Mouse (Mus musculus): ENCODE measurements around the gene Podn. TPM values are rescaled to one million over a fixed set of nuclear protein-coding genes. Genes with fewer than 3 reads are reported as not detected.

The Podn gene
- polyA plus RNA-seq, 1 experiment from 2014 or later = 0.10 TPM

GRCm38 (mm10) chr4:108058166-108058565 is 38.1 kb downstream of the Podn start:
- peaks cover 18% of the 10 kb centered on the region for H3K4me1 ChIP-seq
- no peak overlapping the region for H3K27ac ChIP-seq
- no peaks in the 10 kb centered on the region for H3K27me3 ChIP-seq (ENCODE audit: poor library complexity, severe bottlenecking)
- WGBS = 89% methylated on average over 10 of the region's 10 CpGs
- peaks cover 4% of the 10 kb centered on the region; the same call in 1 of the 2 replicates for H3K9me3 ChIP-seq
- H3K4me3 ChIP-seq = no peak overlapping the region
- H3K36me3 ChIP-seq (replicated peaks) = peaks cover 80% of the 10 kb centered on the region
- no peak for DNase-seq (ENCODE audit: extremely low spot score, low spot score)

GRCm38 (mm10) chr4:108057247-108057646 is 39.0 kb downstream of the Podn start:
- WGBS = 88% methylated on average over 2 of the region's 2 CpGs
- DNase-seq (ENCODE audit: extremely low spot score, low spot score) = no peak
- Histone ChIP-seq H3K9me3 (peaks cover under 1% of the 10 kb centered on the region; the same call in 1 of the 2 replicates), H3K4me3 (no peak overlapping the region), H3K36me3 (replicated peaks) (peaks cover 80% of the 10 kb centered on the region), H3K27ac (no peak overlapping the region), H3K4me1 (peaks cover 18% of the 10 kb centered on the region), H3K27me3 (ENCODE audit: poor library complexity, severe bottlenecking) (no peaks in the 10 kb centered on the region)

GRCm38 (mm10) chr4:108055873-108056272 is 40.4 kb downstream of the Podn start:
- H3K9me3 ChIP-seq = no peaks in the 10 kb centered on the region
- 91% methylated on average over 10 of the region's 10 CpGs for WGBS
- H3K36me3 ChIP-seq (replicated peaks) = peaks cover 78% of the 10 kb centered on the region
- H3K27me3 ChIP-seq (ENCODE audit: poor library complexity, severe bottlenecking) = no peaks in the 10 kb centered on the region
- no peak overlapping the region for H3K4me3 ChIP-seq
- no peak overlapping the region for H3K27ac ChIP-seq
- DNase-seq (ENCODE audit: extremely low spot score, low spot score) = no peak
- peaks cover 16% of the 10 kb centered on the region for H3K4me1 ChIP-seq

GRCm38 (mm10) chr4:108052673-108053072 is 43.6 kb downstream of the Podn start:
- no peak overlapping the region for H3K27ac ChIP-seq
- H3K27me3 ChIP-seq (ENCODE audit: poor library complexity, severe bottlenecking) = no peaks in the 10 kb centered on the region
- H3K9me3 ChIP-seq = no peaks in the 10 kb centered on the region
- H3K4me1 ChIP-seq = no peaks in the 10 kb centered on the region
- DNase-seq (ENCODE audit: extremely low spot score, low spot score) = no peak
- WGBS = 90% methylated on average over 8 of the region's 8 CpGs
- no peak overlapping the region for H3K4me3 ChIP-seq
- peaks cover 82% of the 10 kb centered on the region for H3K36me3 ChIP-seq (replicated peaks)

- Histone ChIP-seq H3K36me3 (replicated peaks) (peaks cover 87% of the 10 kb centered on the region), H3K4me1 (no peaks in the 10 kb centered on the region), H3K27me3 (ENCODE audit: poor library complexity, severe bottlenecking) (no peaks in the 10 kb centered on the region), H3K4me3 (no peak overlapping the region), H3K9me3 (no peaks in the 10 kb centered on the region), H3K27ac (no peak overlapping the region)
- no peak for DNase-seq (ENCODE audit: extremely low spot score, low spot score)
- 85% methylated on average over 10 of the region's 10 CpGs for whole genome bisulfite sequencing
Observed at GRCm38 (mm10) chr4:108051687-108052274, 44.5 kb downstream of the Podn start.

- 94% methylated on average over 8 of the region's 8 CpGs for WGBS
- no peak overlapping the region for H3K27ac ChIP-seq
- H3K4me3 ChIP-seq = no peak overlapping the region
- H3K36me3 ChIP-seq (replicated peaks) = peaks cover 72% of the 10 kb centered on the region
- H3K4me1 ChIP-seq = 0 out of 2 replicates have a peak, but pooled peaks cover 3% of the 10 kb centered on the region
- DNase-seq (ENCODE audit: extremely low spot score, low spot score) = no peak
- no peaks in the 10 kb centered on the region for H3K27me3 ChIP-seq (ENCODE audit: poor library complexity, severe bottlenecking)
- no peaks in the 10 kb centered on the region for H3K9me3 ChIP-seq
Observed at GRCm38 (mm10) chr4:108046136-108046535, 50.1 kb downstream of the Podn start.

GRCm38 (mm10) chr4:108045136-108046107 is 50.8 kb downstream of the Podn start:
- 73% methylated on average over 19 of the region's 19 CpGs for WGBS
- Histone ChIP-seq H3K27ac (no peak overlapping the region), H3K36me3 (replicated peaks) (peaks cover 68% of the 10 kb centered on the region), H3K4me3 (no peak overlapping the region), H3K27me3 (ENCODE audit: poor library complexity, severe bottlenecking) (no peaks in the 10 kb centered on the region), H3K9me3 (no peaks in the 10 kb centered on the region), H3K4me1 (peaks cover 4% of the 10 kb centered on the region; the same call in 1 of the 2 replicates)
- DNase-seq (ENCODE audit: extremely low spot score, low spot score) = no peak

GRCm38 (mm10) chr4:108037027-108037426 is 59.2 kb downstream of the Podn start:
- Histone ChIP-seq H3K36me3 (replicated peaks) (peaks cover 3% of the 10 kb centered on the region), H3K4me1 (peaks cover 17% of the 10 kb centered on the region), H3K9me3 (no peaks in the 10 kb centered on the region), H3K4me3 (no peak overlapping the region), H3K27ac (no peak overlapping the region), H3K27me3 (ENCODE audit: poor library complexity, severe bottlenecking) (peaks cover 24% of the 10 kb centered on the region)
- 81% methylated on average over 8 of the region's 8 CpGs for WGBS
- no peak for DNase-seq (ENCODE audit: extremely low spot score, low spot score)

GRCm38 (mm10) chr4:108033041-108033764 is 63.0 kb downstream of the Podn start:
- H3K9me3 ChIP-seq = no peaks in the 10 kb centered on the region
- 87% methylated on average over 8 of the region's 8 CpGs for WGBS
- no peak for DNase-seq (ENCODE audit: extremely low spot score, low spot score)
- H3K27ac ChIP-seq = no peak overlapping the region
- H3K27me3 ChIP-seq (ENCODE audit: poor library complexity, severe bottlenecking) = peaks cover 62% of the 10 kb centered on the region
- H3K4me1 ChIP-seq = peaks cover 25% of the 10 kb centered on the region
- no peaks in the 10 kb centered on the region for H3K36me3 ChIP-seq (replicated peaks)
- no peak overlapping the region for H3K4me3 ChIP-seq

- Histone ChIP-seq H3K9me3 (no peaks in the 10 kb centered on the region), H3K27me3 (ENCODE audit: poor library complexity, severe bottlenecking) (peaks cover 70% of the 10 kb centered on the region), H3K4me3 (peak overlapping the region; percentile 65), H3K27ac (no peak overlapping the region), H3K36me3 (replicated peaks) (no peaks in the 10 kb centered on the region), H3K4me1 (peaks cover 25% of the 10 kb centered on the region)
- 37% methylated on average over 11 of the region's 11 CpGs for WGBS
- no peak for DNase-seq (ENCODE audit: extremely low spot score, low spot score)
Observed at GRCm38 (mm10) chr4:108032352-108032849, 63.8 kb downstream of the Podn start.

- Histone ChIP-seq H3K27ac (peak overlapping the region; percentile 69), H3K4me3 (peak overlapping the region; percentile 65), H3K4me1 (peaks cover 25% of the 10 kb centered on the region), H3K36me3 (replicated peaks) (no peaks in the 10 kb centered on the region), H3K9me3 (no peaks in the 10 kb centered on the region), H3K27me3 (ENCODE audit: poor library complexity, severe bottlenecking) (peaks cover 71% of the 10 kb centered on the region)
- under 1% methylated on average over 84 of the region's 86 CpGs for WGBS
- DNase-seq (ENCODE audit: extremely low spot score, low spot score) = no peak
Observed at GRCm38 (mm10) chr4:108031502-108032351, 64.5 kb downstream of the Podn start.
